Mouse (Mus musculus): ENCODE data around the gene Lilrb4a. TPM values are rescaled to one million over a fixed set of nuclear protein-coding genes. Genes with fewer than 3 reads are reported as not detected.

Lilrb4a gene
- polyA plus RNA-seq, 1 experiment = 3.4 TPM

DNA sequence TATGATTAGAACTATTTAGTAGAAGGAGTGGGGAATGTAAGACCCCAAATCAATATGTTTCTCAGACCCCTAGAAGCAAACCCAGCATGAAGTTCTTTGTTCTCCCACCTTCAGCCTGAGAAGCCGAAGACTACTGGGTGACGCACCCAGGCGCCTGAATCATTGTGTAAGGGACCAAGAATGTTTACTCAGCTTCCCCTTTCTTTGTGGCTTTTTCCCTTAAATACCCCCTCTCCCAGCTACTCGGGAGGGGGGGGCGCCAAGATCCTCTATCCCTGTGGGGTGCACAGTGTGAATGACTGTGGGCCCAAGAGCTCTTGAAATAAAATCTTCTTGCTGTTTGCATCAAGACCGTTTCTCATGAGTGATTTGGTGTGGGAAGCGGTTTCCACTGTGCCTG is 40.1 kb downstream of the Lilrb4a start:
- H3K4me3 ChIP-seq (ENCODE audit: control insufficient read depth, insufficient read depth, low read length) = no peak overlapping the region

More for the DNA sequence above, 40.1 kb downstream of the Lilrb4a start:
- no peak for DNase-seq
- TF ChIP-seq CTCF (IDR thresholded peaks at IDR 0.05; ENCODE audit: borderline replicate concordance, control insufficient read depth, extremely low read depth, insufficient read depth, low read length, poor library complexity) (no peak), POLR2A (IDR thresholded peaks at IDR 0.05; ENCODE audit: control insufficient read depth, extremely low read depth, insufficient read depth, low read length, poor library complexity) (no peak)
- no peak overlapping the region for H3K27ac ChIP-seq (ENCODE audit: control insufficient read depth, insufficient read depth, low read length)
- 86% methylated on average over 7 of the region's 7 CpGs for WGBS
- no peaks in the 10 kb centered on the region for H3K36me3 ChIP-seq (ENCODE audit: control insufficient read depth, insufficient read depth, low read length)
- no peaks in the 10 kb centered on the region; the same call in 1 of the 2 replicates for H3K4me1 ChIP-seq (replicated peaks; ENCODE audit: control insufficient read depth, insufficient read depth, low read length)
- H3K27me3 ChIP-seq (ENCODE audit: control insufficient read depth, insufficient read depth, low read length) = no peaks in the 10 kb centered on the region

Other genes with a start within 250 kb of the Lilrb4a start
- 5.2 and 7.2 TPM in 2 replicates for gene Gm49339, start 10.3 kb upstream of the Lilrb4a start, polyA plus RNA-seq (2012; rRNA removed)
- gene Lilr4b, start 10.3 kb upstream of the Lilrb4a start, polyA plus RNA-seq (2012; rRNA removed) = 1.5 and 2.8 TPM in 2 replicates
- not detected in 2 replicates for gene Fam162b, start 99.6 kb downstream of the Lilrb4a start, polyA plus RNA-seq (2012; rRNA removed)
- gene Gprc6a, start 140.5 kb downstream of the Lilrb4a start, polyA plus RNA-seq (2012; rRNA removed) = 0.08 TPM in 1 of 2 replicates, not detected in the other
- gene Rfx6, start 186.8 kb downstream of the Lilrb4a start, polyA plus RNA-seq (2012; rRNA removed) = 0.09 TPM in 1 of 2 replicates, not detected in the other